Mouse (Mus musculus) limb, embryonic 12.5 days (tissue): ENCODE data around the gene Vmn1r35. TPM values are rescaled to one million over a fixed set of nuclear protein-coding genes. Genes with fewer than 3 reads are reported as not detected.
"Not testable (repeated sequence)": the region's sequence is repeated elsewhere in the genome, so short reads cannot be mapped to it uniquely, and the experiment has no call there.

Experiments
- ATAC-seq: fragments of 200-750 bp; cut with Nextera tagmentation; 2 replicates; pipeline ENCODE4 v1.8.0; 2017; ENCODE audit warnings: low read depth, moderate TSS enrichment; ENCODE audit not compliant: insufficient number of reproducible peaks, insufficient read depth, low FRiP score, low TSS enrichment
- H3K27ac ChIP-seq: fragments of 300-500 bp; sonication (generic); 2 replicates; pipeline ENCODE4 v1.5.1; 2016; ENCODE audit warnings: mild to moderate bottlenecking, moderate library complexity
- H3K27me3 ChIP-seq: fragments of 300-500 bp; sonication (generic); 2 replicates; pipeline ENCODE4 v1.6.1; 2016; ENCODE audit warnings: mild to moderate bottlenecking, moderate library complexity
- H3K36me3 ChIP-seq: fragments of 300-500 bp; sonication (generic); 2 replicates; pipeline ENCODE4 v1.6.1; 2016; ENCODE audit warnings: mild to moderate bottlenecking, moderate library complexity
- H3K4me1 ChIP-seq: fragments of 300-500 bp; sonication (generic); replicated peaks from 2 replicates; pipeline ENCODE4 v1.6.1; 2016
- H3K4me2 ChIP-seq: fragments of 300-500 bp; sonication (generic); 2 replicates; pipeline ENCODE4 v1.6.1; 2016; ENCODE audit warnings: mild to moderate bottlenecking, moderate library complexity
- H3K4me3 ChIP-seq: fragments of 300-500 bp; sonication (generic); replicated peaks from 2 replicates; pipeline ENCODE4 v1.5.1; 2016; ENCODE audit warnings: mild to moderate bottlenecking
- H3K9ac ChIP-seq: fragments of 300-500 bp; sonication (generic); replicated peaks from 2 replicates; pipeline ENCODE4 v1.6.1; 2016; ENCODE audit warnings: mild to moderate bottlenecking, moderate library complexity
- H3K9me3 ChIP-seq: fragments of 300-500 bp; sonication (generic); 2 replicates; pipeline ENCODE4 v1.6.1; 2016; ENCODE audit warnings: mild to moderate bottlenecking, moderate library complexity
- WGBS: fragments of 180-500 bp; shearing (Covaris S2); methylation state at CpG from one replicate; pipeline ENCODE4 v1.1.7; 2016; 5-methylcytosine and 5-hydroxymethylcytosine counted together
- polyA plus RNA-seq: library from polyadenylated mRNA; unstranded; fragments of >200 nt; fragmentation: Nextera tagmentation; extraction: Ambion mirVana; gene quantifications from 2 replicates; pipeline ENCODE4 v1.2.1, GENCODE M21; 2016

The Vmn1r35 gene
- not detected in 2 replicates for polyA plus RNA-seq

DNA sequence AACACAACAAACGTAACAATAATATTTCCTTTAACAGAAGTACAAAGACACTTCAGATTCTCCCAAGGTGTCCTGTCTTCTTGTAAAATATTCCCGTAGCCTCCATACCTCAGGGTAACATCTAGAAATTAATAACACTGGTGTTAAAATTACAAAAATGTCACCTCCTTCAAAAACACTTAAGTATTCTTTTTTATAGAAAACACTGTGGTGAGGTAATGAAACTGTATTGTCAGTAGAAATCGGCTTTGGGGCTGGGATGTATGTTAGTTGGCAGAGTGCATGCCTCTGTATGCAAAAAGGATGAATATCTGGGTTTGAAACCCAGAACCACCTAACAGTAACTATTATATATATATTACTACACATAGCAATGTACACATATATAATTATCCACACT is at the start of gene Vmn1r35:
Gene Vmn1r35, minus strand, starts transcription at position 101 of the 400 bp plus-strand sequence.
- H3K9ac ChIP-seq: no peak within 1 kb of the TSS
- H3K36me3 ChIP-seq: no peaks in the 10 kb centered on the region
- no peak within 1 kb of the TSS for H3K4me3 ChIP-seq
- ATAC-seq: no peak
- no peaks in the 10 kb centered on the region for H3K27me3 ChIP-seq
- H3K4me2 ChIP-seq: no peak within 1 kb of the TSS
- 80% methylated on average over 3 of the region's 3 CpGs for WGBS
- no peak within 1 kb of the TSS for H3K27ac ChIP-seq
- H3K9me3 ChIP-seq: no peaks in the 10 kb centered on the region
- H3K4me1 ChIP-seq: no peaks in the 10 kb centered on the region

DNA sequence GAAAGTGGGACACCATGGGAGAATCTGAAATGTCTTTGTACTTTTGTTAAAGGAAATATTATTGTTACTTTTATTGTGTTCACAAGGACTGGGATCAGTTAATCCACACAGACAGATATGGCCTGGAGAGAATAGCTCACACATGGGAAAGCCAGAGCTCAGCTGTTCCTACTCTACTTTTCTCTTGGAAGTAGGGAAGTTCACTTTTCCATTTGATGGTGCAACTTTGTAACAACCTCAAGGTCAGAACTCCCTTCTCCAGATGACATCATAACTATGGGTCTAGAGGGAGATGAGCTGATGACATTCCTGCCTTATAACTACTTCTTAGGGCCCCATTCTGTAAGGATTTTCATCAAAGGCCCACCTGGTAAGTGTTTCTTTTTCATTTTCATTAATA is 43.4 kb upstream of the Vmn1r35 start, which contains the start of gene Vmn1r37:
Gene Vmn1r37, plus strand, starts transcription at position 301 of the 400 bp plus-strand sequence.
- H3K4me2 ChIP-seq, H3K36me3 ChIP-seq, H3K4me1 ChIP-seq, H3K9ac ChIP-seq, H3K27me3 ChIP-seq, H3K27ac ChIP-seq, H3K9me3 ChIP-seq, H3K4me3 ChIP-seq, ATAC-seq: not testable (repeated sequence)

DNA sequence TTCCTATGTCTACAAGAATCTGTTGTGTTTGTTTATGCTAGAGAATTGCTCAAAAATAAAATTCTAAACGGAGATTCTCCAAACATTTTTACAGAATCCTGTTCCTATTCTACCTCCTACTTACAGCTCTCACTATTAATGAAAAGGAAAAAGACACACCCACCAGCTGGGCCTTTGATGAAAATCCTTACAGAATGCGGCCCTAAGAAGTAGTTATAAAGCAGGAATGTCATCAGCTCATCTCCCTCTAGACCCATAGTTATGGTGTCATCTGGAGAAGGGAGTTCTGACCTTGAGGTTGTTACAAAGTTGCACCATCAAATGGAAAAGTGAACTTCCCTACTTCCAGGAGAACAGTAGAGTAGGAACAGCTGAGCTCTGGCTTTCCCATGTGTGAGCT is 33.4 kb upstream of the Vmn1r35 start, which contains the start of gene Vmn1r36:
Gene Vmn1r36, minus strand, starts transcription at position 101 of the 400 bp plus-strand sequence.
- H3K9ac ChIP-seq, H3K4me3 ChIP-seq, H3K4me2 ChIP-seq, H3K9me3 ChIP-seq, H3K27me3 ChIP-seq, ATAC-seq, H3K27ac ChIP-seq, H3K4me1 ChIP-seq, H3K36me3 ChIP-seq: not testable (repeated sequence)
- WGBS: 73% methylated on average over 2 of the region's 2 CpGs

DNA sequence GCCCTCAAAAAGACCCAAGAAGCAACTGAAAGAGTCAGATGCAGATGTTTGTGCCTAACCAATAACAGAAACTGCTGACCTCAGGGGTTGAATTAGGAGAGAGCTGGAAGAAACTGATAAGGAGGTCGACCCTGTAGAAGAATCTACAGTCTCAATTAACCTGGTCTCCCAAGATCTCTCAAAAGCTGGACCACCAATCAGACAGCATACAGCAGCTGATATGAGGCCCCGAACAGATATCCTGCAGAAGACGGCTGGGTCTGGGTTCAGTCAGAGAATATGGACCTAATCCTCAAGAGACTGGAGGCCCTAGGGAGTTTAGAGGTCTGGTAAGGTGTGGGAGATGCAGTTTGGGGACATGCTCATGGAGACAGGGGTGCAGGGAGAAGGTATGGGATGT is 28.1 kb upstream of the Vmn1r35 start:
- Histone ChIP-seq H3K4me3 (no peak overlapping the region), H3K4me2 (no peak overlapping the region), H3K4me1 (no peaks in the 10 kb centered on the region), H3K27ac (no peak overlapping the region), H3K27me3 (no peaks in the 10 kb centered on the region), H3K9me3 (no peaks in the 10 kb centered on the region), H3K36me3 (no peaks in the 10 kb centered on the region), H3K9ac (no peak overlapping the region)
- no peak for ATAC-seq
- 78% methylated on average over 3 of the region's 3 CpGs for WGBS

DNA sequence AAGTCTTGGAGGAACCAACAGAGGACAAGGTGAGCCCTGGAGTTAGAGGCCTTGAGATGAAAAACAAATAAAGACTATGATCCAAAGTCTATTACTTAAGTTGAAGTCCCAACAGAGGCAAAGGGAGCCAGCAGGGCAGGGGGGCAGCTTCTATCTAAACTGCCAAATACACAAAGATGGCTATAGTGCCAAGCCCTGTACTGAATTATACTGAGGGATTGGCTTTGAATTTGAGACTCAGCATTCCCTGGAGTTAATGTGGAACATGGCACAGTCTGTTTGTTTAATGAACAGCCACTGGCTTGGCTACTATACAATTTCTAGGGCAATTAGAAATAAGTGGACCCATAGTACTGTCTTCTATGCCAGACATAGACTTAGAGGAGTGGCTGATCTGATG is 23.2 kb upstream of the Vmn1r35 start:
- no peaks in the 10 kb centered on the region for H3K9me3 ChIP-seq
- ATAC-seq: no peak
- no peaks in the 10 kb centered on the region for H3K4me1 ChIP-seq
- H3K27me3 ChIP-seq: no peaks in the 10 kb centered on the region
- H3K4me3 ChIP-seq: no peak overlapping the region
- no peaks in the 10 kb centered on the region for H3K36me3 ChIP-seq
- H3K9ac ChIP-seq: no peak overlapping the region
- H3K27ac ChIP-seq: no peak overlapping the region
- no peak overlapping the region for H3K4me2 ChIP-seq

DNA sequence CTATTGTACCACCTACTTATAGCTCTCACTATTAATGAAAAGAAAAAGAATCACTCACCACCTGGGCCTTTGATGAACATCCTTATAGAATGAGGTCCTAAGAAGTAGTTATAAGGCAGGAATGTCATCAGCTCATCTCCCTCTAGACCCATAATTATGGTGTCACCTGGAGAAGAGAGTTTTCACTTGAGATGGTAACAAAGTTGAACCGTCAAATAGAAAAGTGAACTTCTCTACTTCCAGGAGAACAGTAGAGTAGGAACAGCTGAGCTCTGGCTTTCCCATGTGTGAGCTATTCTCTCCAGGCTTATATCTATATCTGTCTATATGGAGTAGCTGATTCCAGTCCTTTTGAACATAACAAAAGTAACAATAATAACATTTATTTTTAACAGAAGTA is 41.9 kb downstream of the Vmn1r35 start, which contains the start of gene Vmn1r34:
Gene Vmn1r34, minus strand, starts transcription at position 101 of the 400 bp plus-strand sequence.
- Histone ChIP-seq H3K4me1 (no peaks in the 10 kb centered on the region), H3K27me3 (no peaks in the 10 kb centered on the region), H3K9me3 (no peaks in the 10 kb centered on the region), H3K36me3 (no peaks in the 10 kb centered on the region), H3K4me3 (no peak within 1 kb of the TSS), H3K4me2 (no peak within 1 kb of the TSS), H3K9ac (no peak within 1 kb of the TSS), H3K27ac (no peak within 1 kb of the TSS)
- no peak for ATAC-seq
- WGBS: 77% methylated on average over 1 of the region's 1 CpGs

Other genes with a start within 250 kb of the Vmn1r35 start
- 107 and 113 TPM in 2 replicates for gene Mad2l1, start 150.5 kb downstream of the Vmn1r35 start, polyA plus RNA-seq
- 0.18 TPM in 1 of 2 replicates, not detected in the other for gene Vmn1r32, start 125.8 kb downstream of the Vmn1r35 start, polyA plus RNA-seq
- gene Vmn1r33, start 67.6 kb downstream of the Vmn1r35 start, polyA plus RNA-seq: not detected in 2 replicates
- not detected in 2 replicates for gene Vmn1r34, start 42.0 kb downstream of the Vmn1r35 start, polyA plus RNA-seq
- not detected in 2 replicates for gene Vmn1r36, start 33.3 kb upstream of the Vmn1r35 start, polyA plus RNA-seq
- not detected in 2 replicates for gene Vmn1r37, start 43.5 kb upstream of the Vmn1r35 start, polyA plus RNA-seq
- not detected in 2 replicates for gene Vmn1r38, start 96.7 kb upstream of the Vmn1r35 start, polyA plus RNA-seq
- gene Vmn1r39, start 124.7 kb upstream of the Vmn1r35 start, polyA plus RNA-seq: not detected in 2 replicates
- 56.2 and 56.9 TPM in 2 replicates for gene Gng12, start 210.5 kb upstream of the Vmn1r35 start, polyA plus RNA-seq